Mouse (Mus musculus) MEL-GATA-1-ER (cell line): ENCODE results near the gene Commd8.
A peak's percentile ranks its signal among the peaks of the same experiment; 100 is the strongest.

Experiments used
- DNase-seq: peaks from one replicate; pipeline ENCODE4 v3.0.0-alpha.2; 2012; ENCODE audit warnings: low read depth; ENCODE audit errors: extremely low read depth

Gene Commd8

DNA sequence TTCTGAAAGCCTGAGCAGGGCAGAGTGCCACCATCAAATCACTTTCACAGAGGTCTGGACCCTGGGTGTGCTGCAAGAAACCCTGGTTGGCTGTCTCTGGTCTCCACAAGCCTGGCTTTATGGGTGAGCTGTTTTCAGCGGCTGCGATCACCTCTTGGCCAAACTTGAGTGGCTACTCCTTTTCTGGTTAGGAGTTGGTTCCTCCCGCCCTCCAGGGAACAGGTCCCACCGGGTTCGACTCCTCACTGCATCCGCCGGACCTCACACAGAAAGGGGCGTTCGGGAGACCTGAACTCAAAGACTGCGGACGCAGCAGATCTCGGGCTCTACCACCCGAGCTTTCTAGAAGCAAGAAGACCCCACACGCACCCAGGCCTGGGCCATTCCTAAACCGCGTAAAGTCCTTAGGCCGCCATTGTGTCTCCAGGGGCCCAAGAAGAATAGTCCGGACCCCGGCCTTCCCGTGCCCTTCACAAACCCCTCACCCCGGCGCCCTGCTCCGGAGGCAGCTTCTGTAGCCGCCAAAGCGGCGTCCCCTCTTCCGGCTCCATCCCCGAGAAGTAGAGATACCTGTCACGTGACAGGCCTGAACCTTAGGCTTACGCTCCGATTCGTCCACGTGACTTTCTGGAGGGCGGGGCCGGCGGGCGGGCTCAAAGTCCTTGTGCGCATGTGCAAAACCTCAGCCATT, at the start of gene Commd8:
TSS of gene Commd8 (minus strand) at position 596 of the 691 bp plus-strand sequence.
- peak; percentile 85 for DNase-seq

DNA sequence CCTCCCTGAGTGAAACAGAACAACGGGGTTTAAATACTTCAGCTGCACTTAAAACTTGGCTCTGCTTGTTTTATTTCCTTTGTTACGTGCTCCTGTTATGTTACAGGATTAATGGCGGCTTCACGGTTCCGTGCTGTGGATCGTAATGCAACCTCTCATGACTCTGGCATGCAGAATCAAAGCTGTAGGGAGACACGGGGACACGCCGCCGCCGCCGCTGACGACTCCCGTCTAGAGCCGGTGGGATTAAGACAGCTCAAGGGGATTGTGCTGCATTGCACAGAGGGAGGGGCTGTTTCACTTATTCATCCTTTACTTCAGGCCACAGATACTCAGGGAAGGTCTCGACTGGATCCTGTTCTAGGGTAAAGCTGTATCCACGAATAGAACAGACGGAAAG, 43.8 kb upstream of the Commd8 start:
- DNase-seq: no peak

DNA sequence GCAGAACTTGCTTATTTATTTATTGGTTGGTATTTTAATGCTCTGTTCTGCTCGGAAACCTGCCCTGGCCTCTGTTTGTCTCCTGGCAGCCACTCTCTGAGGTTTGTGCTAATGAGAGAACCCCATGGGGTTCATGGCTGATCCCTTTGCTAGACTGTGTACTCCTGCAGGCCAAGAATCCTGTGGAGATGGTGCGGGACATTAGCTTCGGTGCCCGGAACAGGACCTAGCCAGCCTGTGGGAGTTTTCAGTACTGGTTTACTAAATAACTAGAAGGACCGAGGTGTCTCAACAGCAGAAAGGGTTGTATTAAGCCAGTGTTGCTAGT, 42.8 kb upstream of the Commd8 start:
- no peak for DNase-seq

DNA sequence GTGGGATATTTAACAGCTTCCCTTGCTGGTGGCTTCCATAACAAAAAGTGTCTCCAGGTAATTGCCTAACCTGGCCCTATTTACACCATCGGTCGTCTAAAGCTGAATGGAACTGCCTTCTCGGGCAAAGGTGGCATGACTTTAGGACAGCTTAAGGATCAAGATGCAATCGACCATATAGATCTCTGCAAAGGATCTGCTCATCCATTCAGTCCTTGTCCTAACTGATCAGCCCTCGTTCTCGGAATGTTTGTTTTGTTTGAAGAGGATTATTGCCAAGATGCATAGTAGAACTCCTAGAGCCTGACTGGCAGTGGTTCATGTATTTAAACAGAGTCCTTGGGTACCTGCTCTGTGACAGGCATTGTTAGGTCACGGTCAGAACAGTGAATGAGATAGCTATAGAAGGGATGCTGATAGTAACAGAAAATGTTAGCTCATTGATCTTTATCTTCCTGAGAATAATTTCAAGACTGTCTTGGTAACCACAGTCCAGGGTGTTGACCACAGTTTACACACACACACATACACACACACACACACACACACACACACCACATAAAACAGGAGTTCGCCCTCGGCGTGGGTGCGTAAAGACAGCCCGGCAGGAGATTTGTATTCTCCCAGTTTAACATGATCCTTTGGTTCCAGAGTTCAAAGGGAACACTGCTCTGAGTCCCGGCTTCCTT, 42.3 kb upstream of the Commd8 start:
- no peak for DNase-seq

GRCm38 (mm10) chr5:72208515-72208914, 40.5 kb upstream of the Commd8 start:
- DNase-seq: no peak

DNA sequence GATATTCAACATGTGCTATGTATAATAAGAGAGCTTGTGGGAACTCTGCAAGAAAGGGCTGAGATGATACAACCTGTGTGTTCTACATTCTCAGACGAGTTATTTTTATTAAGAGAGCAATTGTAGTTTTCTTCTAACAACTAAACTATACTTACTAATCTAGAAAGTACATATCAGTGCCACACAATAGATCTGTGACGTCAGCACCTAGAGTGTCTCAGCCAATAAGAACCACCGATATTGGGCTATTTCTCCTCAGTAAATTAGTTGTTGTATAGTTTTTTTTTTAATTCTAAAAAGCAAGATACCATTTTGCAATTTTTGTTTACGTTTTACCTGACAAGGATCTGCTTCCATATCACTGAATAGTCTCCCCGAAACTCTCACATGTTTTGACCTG, 37.3 kb upstream of the Commd8 start:
- DNase-seq: no peak

DNA sequence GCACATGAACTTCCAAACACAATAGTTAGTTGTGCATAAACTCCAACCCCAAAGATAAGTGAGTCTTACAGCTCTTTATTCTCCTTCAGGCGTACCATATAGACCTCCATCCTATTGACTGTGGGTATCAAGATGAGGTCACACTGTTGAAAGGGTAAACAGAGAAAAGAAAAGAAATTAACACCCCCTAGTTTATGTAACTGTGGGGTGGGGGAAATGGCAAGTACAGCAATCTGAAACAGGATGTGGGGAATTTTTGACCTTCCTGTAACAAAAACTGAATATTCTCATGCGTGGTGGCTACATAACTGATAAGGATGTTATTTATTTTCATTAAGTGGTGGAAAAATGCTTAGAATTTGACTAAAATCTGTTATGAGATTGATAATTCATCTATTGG, 36.5 kb upstream of the Commd8 start:
- DNase-seq: no peak

DNA sequence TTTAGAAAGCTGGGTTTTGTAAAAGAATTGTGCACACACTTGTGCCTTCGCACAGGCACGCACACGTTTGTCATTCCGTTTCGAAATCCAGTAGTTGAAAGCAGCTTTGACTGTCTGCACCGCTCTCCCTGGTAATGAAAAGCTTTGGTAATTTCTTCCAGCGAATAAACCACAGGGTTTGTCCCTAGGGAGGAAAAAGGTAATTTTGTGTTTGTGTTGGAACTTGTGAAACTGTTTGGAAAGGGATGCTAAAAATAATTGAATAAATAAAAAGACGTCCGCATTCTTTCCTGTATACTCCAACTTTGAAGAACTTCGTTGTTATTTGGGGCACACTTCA, 35.7 kb upstream of the Commd8 start:
- DNase-seq: no peak

GRCm38 (mm10) chr5:72203028-72203733, 35.2 kb upstream of the Commd8 start:
- peak; percentile 83 for DNase-seq

GRCm38 (mm10) chr5:72202016-72202415, 34.0 kb upstream of the Commd8 start:
- peak; percentile 64 for DNase-seq

DNA sequence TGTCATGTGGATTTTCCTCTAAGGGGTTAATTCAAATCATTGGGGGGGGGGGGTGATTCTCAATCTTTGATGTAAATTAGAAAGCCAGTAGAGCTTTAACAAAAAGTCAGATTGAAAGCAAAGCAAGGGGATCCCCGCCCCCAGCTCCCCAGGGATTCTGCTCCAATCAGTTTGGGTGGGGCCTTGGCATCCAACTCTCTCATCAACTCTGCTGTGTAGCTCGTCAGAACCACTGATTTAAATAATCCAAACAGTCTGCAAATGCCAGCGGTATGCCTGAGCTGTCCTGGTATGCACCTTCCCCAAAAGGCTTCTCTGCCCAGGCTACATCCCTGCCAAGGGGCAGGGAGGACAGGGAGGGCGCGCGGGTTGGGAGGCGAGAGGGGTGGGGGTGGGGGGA, 33.6 kb upstream of the Commd8 start:
- DNase-seq: no peak

GRCm38 (mm10) chr5:72195442-72195841, 27.5 kb upstream of the Commd8 start:
- DNase-seq: no peak

DNA sequence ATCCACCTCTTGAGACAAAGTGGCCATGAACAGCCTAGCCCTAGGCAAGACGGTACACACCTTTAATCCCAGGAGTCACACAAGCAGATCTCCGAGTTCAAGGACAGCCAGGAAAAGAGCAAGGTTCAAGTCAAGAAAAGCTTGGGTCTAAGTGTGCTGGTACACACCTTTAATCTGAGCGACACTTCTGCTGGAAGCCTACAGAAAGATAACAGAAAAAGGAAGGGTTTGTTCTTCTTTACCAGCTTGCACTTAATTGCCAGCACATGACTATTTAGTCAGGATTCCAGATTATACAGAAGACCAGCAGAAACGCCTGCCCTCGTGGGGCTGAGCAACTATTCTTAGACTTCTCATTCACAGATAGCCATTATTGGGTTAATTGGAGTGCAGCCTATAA, 23.9 kb upstream of the Commd8 start:
- DNase-seq: no peak

- no peak for DNase-seq
These were observed 23.2 kb upstream of the Commd8 start for GRCm38 (mm10) chr5:72191154-72191553.

GRCm38 (mm10) chr5:72184437-72185100, 16.6 kb upstream of the Commd8 start:
- no peak for DNase-seq

- DNase-seq: peak; percentile 88
These were observed 15.9 kb upstream of the Commd8 start for GRCm38 (mm10) chr5:72183929-72184328.

DNA sequence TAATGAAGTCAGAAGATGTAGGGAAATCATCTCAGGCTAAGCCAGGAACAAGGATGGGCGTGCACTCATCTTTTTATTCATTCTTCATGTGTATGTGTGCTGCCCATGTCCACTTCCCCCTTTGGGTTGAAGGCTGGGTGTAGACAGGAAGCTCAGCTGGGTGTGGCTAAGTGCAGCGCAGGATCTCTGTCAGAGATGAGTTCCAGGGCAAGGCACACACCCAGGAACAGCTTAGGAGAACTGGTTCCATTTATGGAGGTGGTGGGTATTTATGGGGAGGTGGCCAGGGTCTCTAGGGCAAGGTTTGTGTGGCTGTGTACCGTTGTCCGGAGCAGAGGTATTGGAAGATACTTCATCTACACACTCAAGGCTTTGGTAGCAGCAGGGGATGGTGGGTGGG, 14.8 kb upstream of the Commd8 start:
- peak; percentile 95 for DNase-seq

DNA sequence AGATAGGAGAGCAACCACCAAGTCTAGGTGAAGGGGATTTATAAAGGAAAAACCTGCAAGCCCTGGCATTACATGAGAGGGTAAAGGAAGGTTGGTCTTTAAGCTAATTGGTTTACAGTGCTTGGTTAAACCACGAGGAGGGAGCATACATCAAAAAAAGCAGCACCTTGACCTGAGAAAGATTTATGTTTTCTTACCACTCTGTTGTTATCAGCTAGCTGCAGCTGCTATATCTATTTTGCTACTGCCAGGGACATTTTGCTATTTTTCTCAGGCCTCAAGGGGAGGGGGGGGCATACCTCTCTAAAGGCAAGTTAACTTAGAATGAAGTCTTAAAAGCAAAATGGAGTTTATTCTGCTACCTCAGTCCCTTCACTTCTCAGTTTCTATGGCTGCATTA, 13.2 kb upstream of the Commd8 start:
- DNase-seq: peak; percentile 71

- no peak for DNase-seq
These were observed 7.5 kb upstream of the Commd8 start for GRCm38 (mm10) chr5:72175530-72175929.

- no peak for DNase-seq
These were observed 7.1 kb upstream of the Commd8 start for GRCm38 (mm10) chr5:72175050-72175449.

GRCm38 (mm10) chr5:72173521-72173920, 5.5 kb upstream of the Commd8 start:
- no peak for DNase-seq

DNA sequence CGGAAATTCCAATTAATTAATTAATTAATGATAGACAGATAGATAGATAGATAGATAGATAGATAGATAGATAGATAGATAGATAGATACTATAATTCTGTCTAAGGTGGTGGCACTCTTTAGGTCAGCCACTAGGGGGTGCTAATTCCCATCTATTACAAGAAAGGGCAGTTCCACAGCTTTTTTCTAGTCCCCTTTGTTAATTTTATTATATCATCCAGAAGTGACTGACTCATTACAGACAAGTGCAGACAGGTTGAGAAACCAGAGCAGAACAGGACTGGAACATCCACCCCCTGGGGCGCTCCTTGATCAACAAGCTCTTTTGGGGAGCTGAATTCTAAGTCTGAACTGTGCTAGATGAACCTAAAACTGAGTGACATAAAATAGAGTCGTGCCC, 4.7 kb upstream of the Commd8 start:
- peak; percentile 39 for DNase-seq
